Mouse (Mus musculus) thymus, adult 18-20 months (tissue): ENCODE data around the gene Tcf20.

Experiments used
- DNase-seq, 2 experiments: peaks; one replicate each; pipeline ENCODE4 v3.0.0; 2022; ENCODE audit warnings: mixed read lengths in 2 of 2

Tcf20 gene

DNA sequence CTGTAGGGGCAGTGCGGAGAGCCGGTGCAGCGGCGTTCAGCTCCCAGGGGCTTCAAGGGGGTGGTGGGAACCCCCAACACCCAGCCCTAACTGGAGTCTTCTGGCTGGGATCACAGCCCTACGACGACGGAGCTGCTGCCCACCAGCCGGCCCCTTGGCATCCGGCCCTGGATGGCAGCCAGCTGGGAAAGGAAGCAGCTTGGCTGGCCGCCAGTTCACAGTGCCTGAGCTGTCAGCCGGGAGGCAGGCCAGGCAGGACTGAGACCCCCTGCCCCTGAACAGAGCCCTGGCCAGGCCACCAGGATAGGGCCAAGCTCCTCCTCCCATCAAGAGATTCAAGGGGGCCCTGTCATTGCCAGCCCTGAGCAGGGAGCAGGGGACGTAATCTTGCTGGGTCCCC, 65.6 kb downstream of the Tcf20 start:
- DNase-seq: peak in 1 of 2 experiments; percentile 33

DNA sequence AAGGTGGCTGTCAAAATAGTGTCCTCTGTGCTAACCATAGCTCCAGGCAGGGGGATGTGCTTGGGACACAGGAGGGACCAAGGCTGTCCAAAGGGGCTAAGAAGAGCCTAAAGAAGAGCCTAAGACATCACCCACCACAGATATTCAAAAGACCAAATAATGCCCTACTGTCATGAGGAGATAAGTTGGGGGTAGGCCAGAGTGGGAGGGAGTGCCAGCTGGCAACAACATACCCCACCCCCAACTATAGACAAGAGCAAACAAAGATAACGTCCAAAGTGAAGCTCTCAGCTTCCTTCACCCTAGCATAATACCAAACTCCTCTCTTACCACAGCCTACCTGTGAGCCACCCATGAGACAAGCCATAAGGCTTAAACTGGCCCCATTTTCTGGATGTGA, 66.1 kb downstream of the Tcf20 start:
- no peak for DNase-seq

DNA sequence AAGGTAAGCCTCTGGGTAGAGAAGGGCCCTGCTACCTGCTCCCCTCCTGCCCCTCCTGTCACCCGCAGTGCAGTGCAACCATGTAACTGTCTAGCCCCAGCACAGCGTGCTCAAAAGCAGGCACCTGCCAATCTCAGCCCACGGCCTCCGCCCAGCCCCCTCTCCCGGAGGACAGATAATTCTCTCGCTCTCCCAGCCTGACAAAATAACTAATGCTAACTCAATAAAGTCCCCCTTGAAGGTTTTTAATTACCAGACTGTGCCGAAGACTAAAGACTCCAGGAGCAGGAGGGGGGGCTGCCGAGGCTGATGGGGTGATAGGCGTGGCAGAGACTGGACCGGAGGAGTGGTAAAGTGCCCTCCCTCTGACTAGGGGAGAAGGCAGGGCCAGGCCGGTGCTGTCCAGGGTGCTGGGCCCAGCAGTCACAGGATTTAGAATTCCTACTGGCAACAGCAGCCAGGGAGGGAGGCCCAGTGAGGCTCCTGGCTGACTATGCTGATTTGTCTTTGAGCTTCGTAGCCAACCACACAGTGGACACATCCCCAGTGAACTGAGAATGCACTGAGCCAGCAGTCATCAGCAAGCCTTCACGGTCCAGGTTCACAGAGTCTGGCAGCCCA, 66.7 kb downstream of the Tcf20 start:
- DNase-seq: no peak

DNA sequence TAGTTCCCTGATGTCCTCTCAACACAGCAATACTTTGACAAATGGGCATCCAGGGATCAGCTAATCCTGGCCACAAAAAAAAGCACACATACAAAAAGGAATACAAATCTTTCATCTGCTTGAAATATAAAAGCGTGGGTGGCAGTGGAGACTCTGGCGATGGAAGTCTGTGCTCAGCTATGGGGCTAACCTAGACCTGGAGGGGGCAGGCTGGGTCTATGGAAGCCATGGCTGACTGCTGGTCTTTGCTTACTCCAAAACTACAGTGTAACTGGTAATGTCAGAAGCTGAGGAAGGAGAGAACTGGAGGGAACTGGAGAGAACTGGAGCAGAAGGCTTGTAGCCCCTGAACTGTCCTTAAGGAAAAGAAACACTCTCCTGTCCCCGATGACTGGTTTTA, 69.7 kb downstream of the Tcf20 start:
- DNase-seq: no peak

DNA sequence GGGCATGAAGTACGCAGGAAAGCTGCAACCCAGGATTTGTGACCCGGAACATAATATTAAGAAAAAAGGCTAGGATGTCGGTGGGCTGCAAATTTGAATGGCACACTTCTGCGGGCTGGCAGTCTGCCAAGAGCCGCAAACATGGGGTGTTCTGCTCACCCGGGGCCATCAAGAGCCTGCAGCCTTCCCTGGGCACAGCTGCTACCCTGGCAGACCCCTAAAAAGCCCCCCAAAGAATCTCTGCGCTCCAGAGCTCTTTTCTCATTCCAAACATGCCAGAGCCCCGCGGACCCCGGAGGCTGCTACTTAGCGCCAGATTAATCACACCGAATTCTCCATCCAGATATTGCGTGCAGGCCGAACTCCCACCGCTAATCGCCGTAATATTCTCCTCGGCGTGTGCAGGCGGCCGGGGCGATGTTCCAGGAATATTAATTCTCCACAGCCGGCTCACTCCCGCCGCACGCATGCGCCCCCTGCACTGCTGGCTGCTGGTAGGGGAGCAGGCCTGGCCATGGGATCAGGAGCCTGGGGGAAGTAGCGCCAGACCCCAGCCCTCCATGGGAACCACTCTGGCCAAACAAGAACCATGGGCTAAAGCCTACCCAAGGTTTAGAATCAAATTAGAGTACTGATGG, 70.3 kb downstream of the Tcf20 start:
- no peak for DNase-seq

DNA sequence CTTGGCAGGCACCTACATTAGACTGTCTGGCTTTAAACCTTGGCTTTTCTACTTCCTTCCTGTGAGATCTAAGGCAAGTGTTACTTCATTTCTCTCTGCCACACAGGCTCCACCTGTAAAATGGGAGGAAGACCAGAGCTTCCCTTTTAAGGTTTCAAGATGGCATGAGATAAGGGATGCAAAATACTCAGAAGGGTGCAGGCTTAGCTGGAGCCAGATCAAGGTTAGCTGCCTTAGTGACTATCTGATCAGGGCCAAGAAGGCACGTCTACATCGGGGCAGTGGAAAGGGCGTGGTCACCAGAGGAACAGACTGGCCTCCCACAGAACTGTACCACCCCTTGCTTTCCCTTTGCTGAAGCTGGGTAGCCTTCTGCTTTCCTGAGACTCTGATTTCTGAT, 73.2 kb downstream of the Tcf20 start:
- DNase-seq: no peak

DNA sequence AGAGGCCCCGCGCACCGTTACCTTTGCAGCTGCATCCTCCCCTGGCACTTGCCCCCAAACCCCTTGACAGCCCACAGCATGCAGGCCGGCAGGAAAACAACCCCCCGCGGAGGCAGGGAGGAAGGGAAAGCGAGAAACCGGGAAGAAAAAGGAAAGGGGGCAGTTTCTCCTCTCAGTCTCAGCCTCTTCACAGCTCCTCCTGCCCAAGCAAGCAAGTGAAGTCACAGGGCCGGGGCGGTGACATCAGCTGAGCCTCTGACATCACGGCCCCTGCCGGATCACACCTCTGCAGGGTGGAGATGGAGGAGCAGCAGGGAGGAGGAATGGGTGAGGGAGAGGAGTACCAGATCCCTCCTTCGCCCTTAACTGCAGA, 75.7 kb downstream of the Tcf20 start:
- DNase-seq: peak in 1 of 2 experiments; percentile 31

DNA sequence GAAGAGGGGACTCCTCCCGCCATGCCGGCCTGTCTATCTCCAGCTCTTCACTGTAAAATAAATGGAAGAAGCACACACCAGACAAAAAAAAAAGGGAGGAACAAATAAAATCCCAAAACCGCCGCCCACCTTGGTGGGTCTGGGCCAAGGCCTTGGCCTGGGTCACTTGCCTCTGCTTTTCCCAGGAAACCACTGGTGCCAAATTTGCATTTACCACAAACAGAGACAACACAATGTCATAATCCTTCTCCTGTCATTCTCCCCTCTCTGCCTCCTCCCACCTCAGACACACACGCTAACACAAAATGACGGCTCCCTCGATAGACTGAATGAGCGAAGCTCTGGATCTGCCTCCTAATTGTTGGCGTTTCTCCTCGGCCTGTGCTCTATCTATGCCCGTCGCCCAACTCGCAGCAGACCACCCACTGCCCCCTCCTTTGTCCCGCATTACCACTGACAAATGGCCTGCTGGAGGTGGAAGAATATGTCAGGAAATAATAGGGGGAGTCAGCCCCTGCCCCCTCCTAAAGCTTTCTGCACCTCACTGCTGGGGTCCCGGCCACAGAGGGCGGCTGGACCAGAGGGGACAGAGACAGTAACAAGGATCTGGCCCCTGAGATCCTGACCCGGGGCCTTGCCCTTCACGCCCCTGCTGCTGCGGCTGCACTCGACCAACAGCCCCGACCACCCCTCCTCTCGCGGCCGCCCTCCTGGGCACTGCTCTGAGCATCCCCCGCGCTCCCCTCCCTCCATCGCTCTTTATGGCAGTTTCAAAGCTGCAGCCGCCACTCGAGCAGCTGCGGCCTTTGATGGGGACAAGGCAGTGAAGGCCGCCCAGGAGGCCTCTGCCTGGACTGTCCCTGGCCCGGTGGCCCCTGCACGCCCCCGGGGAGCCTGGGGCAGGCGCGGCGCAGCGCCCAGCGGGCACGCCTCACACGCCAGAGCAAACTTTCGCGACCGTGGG, 76.4 kb downstream of the Tcf20 start:
- no peak for DNase-seq

DNA sequence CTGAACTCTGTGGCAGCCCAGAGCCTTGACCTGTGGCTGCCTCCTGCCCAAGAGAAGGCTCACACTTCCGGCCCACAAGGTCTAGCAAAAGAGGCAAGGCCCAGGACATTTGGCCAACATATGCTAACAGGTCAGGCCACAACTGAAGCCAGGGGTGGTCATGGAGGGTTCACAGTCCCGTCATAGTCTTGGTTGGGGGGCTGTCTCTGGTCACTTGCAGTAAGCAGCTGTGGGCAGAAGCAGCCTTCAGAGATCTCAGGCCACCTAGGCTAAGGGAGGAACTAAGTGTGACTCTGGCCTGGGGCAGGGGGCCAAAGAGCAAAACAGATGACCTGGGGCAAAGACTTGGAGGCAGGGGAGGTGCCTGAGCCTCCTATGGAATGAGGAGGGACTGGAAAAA, 77.1 kb downstream of the Tcf20 start:
- DNase-seq: no peak

DNA sequence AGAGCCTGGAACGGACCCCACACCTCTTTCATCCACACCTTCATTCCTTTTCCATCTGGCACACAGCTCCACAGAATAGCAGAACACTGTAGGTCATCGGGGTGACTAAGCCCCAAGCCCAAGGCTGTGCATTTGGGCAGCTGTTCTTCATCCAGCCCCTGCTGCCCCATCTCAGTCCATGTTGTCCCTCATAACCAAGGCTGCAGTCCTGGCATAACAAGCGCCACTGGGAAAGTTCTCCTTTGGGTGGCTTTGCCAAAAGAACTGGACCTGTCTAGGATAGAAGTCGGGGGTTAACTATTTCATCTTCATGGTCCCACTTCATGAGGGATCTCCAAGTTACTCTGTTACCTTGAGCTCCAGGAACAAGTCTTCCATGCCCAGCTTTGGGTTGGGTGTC, 77.9 kb downstream of the Tcf20 start:
- no peak for DNase-seq

DNA sequence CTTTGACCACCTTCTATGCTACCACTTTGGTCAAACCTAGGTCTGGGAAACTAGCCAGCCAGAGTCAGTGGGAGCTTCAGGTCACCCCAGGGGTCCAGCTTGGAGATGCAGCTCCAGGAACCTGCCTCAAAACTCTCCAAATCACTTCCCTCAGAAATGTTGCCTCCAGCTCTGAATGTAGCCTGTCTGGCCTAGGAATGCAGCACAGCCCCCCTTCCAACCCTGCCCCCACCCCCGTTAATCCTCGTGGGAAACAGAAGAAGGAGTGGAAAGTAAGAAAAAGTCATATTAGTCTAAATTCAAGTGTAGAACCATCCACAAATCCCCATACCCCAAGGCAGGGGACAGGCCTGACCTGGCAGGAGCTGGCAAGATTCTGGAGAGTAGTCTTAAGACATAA, 79.2 kb downstream of the Tcf20 start:
- no peak for DNase-seq

DNA sequence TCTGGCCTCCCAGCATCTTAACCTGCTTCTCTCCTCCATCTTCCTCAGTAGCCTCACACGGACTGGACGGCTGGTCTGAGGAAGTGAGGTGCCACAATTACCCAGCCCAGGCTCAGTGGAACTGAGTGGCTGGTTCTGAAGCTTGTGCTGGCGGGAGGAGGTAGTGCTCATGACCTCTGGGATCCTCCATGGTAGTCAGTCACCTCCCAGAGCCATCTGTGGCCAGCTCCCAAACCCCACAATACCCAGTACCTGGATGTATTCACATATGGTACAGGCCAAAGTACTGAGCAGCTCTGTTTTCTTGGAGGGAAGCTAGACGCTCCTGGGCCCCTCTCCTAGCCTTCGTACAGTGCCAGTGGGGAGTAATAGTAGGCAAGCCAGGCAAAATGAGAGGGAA, 80.4 kb downstream of the Tcf20 start:
- no peak for DNase-seq

DNA sequence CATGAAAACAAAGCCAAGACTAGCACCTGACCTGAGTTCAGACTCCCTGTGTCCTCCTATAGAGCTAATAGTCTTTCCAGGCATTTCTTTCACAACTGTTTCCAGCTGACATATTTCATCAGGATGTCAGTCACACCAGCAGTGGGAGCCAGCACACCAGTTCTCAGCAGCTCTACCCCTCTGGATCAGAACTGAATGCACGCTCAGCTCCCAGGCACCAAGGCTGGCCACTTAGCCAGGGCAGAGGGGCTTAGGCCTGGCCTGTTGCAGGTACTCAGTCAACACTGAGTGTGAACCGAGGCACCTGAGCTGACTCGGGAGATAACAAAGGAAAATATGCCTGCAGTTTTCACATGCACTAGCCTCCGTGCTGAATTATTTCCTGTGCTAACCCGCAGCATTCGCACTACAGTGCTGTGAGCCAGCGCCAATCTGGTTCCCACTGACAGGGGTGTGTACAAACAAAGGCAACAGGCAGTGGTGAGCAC, 81.1 kb downstream of the Tcf20 start:
- DNase-seq: no peak

DNA sequence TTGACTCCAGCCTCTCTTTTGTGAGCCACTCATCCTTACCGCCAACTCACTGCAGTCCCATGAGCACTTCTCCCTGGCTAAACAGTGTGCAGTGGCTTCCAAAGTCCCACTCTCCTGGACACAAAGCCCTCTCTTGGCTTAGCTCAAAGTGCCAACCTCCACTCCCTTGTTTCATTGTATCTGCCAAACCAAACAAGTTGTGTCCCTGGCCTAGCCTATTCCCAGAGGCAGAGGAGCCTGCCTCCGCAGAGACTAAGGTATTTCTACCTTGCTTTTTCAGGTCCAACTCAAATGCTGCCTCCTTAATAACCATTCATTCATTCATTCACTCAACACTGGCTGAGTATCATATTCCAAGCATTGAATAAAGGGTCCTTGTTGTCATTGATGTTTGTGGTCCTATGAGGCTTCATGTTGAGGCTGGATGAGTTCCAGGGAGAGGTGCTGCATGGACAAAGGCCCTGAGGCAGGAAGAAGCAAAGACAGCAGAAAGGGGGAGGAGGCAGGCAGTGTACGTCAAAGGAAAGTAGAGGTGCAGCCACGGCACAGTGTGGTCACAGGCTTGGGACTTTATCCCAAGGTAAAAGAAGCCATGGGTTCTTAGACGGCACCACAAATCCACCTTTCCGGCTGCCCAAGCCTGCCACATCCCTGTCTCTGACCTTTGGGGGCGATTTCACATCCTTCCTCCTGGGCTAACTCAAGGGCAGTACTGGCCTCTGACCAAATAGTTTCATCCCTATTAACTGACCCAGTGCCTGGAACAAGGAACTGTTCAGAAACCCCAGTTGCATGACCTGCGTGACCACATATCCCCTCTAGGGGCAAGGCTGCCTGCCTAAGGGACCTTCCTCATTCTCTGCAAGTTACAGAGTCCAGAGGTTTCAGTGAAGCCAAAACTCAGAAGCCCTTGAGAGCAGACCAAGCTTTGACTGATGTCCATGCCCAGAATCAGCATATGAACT, 82.0 kb downstream of the Tcf20 start:
- no peak for DNase-seq

DNA sequence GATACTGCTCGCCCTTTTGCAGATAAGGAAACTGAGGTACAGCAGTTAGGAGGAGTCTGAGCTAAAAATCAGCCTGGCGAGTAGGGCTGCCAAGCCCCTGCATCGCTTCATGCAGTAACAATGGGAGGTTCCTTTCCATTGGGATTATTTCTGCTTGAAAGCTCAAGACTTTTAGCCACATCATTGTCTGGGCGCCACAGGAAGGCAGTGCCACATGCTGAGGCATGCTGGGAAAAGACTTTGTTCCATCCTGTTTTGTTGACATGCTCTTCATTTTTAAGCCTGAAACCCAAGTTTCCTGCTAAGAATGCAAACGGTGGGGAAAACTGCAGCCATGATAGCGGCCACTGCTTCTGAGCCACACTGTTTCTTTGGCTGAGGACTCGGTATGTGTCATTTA, 83.1 kb downstream of the Tcf20 start:
- no peak for DNase-seq

DNA sequence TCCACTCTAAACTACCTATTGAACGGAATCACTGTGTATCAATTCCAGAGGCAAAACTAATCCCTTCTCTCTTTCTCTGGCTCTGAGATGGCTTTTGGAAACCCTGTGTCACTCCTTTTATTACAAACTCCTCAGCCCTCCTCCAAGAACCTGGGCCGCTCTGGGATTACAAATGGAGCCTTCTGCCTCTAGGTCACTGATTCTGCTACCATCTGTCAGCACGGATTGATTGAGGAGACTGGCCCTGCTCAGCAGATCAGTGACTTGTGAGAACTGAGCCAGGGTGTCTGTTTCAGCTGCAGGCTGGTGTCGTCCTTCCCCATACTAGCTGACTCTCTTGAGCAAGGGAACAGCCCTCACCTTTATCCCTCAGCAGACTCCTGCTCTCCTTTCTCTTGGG, 85.2 kb downstream of the Tcf20 start:
- DNase-seq: no peak

DNA sequence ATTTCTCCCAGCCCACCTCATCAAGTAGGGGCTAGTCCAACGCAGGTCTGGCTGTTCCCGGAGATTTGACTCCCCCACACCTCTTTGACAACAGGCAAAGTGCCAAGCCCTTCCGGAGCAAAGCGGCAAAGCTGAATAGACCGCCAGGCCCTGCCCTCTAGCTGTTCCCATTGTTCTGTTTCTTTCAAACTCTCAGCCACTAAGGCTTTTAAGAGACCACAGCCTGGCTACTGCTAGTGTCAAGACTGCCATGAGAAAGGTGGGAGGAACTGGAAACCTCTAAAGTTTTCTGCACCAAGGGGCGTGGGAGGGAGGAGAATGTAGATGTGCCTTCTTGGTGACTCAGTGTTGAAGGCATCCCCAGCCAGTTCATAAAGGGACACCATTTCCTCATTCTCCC, 86.4 kb downstream of the Tcf20 start:
- no peak for DNase-seq

DNA sequence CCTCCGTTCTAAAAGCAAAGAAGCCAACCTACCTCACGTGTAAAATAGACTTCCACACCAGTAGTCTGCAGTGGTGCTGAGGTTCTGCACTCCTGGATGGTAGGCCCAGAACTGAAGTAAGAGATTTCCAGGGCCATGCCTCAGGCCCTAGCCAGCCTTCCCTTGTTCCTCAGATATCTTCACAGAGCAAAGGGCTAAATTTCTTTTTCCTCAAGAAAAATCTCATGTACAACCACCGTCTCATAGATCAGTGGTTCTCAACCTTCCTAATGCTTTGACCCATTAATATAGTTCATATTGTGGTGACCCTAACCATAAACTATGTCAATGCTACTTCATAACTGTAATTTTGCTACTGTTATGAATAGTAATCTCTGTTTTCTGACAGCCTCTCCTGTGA, 87.3 kb downstream of the Tcf20 start:
- no peak for DNase-seq

DNA sequence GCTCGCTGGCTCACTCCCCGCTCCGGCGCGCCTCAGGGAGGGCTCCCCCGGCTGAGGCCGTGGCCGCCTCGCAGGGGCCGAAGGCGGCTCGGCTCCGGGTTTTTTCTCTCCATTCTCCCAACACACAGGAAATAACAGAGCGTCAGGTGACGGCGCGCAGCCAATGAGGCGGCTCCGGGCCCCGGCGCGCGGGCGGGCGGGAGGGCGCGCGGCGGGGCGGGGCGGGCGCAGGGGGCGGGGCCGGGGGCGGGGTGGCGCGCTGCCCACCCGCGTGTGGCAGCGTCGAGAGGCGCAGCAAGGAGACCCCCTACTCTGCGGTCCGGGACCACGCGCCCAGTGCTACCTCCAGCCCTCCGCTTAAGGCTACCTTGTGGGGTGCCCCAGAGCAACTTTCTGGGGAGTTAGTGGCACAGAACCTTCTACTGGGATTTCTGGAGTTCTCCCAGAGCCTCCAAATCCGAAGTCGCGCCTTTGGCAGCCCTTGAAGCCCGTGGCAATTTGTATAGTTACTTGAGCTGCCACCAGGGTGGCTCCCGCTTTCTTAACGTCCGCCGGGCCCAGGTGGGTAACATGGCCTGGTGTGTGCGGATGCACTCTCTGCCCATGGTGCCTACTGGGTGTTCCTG, 87.9 kb downstream of the Tcf20 start:
- DNase-seq: peak; percentile 68 to 79

DNA sequence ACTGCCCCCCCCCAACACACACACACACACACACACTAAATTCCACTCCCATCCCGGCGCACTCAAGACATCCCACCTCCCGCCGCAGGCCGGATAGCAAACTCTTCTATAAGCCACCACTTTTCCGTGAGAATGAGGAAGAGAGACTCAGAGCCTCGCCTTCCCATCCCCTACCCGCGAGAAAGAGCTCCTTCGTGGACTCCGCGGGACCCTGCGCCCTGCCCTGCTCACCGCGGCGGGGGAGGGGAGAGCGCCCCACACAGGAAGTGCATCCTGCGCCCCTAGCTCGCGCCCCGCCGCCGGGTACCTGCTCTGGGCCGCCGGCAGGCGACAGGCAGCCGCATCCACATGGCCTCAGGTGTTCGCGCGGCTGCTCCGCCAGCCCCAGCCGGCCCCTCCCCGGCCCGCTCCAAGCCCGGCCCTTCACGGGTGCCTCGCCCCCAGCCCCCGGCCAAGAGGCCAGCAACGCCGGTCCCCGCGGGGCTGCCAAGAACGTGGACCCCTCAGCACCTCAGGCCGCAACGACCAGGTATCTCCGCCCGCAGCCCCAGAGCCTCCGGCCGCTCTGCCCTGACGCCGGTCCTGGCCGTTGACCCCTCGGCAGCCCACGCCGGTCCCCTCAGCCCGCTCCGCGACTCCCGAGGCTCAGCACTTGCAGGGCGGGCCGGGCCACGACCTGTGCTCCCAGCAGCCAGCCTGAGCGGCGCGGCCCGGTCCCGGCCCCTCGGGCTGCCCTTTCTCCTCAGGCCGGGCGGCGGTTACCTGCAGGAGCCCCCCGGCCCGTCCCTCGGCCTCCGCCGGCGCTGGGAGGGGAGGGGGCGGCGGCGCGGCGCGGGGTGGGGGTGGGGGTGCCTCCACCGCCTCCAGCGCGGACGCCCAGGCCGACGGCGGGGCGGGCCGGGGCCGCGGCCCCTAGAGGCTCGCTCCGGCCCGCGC, 88.7 kb downstream of the Tcf20 start:
- peak; percentile 80 to 83 for DNase-seq
